Mouse (Mus musculus): ENCODE measurements around the gene Nt5c. TPM values are rescaled to one million over a fixed set of nuclear protein-coding genes. Genes with fewer than 3 reads are reported as not detected.
"Not testable (repeated sequence)": the region's sequence is repeated elsewhere in the genome, so short reads cannot be mapped to it uniquely, and the experiment has no call there.

The Nt5c gene
- total RNA-seq, 2 experiments from 2014 or later, result 62.5 to 67.8 TPM

DNA sequence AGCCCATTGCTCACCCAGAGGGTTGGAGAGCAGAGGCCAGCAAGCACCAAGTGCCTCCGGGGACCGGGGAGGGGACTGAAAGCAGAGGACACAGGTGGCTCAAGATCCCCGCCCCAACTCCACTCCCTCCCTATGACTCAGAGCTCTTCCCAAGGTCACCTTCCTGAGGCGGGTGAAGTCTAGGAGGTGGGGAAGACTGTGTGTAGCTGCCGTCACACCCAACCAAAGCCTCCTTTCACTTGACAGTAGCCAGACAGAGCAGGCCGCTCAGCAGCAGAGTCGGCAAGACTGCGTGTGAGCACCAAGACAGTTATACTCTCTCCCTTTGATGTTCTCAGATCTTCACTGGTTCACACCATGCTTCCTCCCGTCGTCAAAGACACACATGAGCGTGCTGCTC, 28.3 kb downstream of the Nt5c start:
- no peak for DNase-seq

DNA sequence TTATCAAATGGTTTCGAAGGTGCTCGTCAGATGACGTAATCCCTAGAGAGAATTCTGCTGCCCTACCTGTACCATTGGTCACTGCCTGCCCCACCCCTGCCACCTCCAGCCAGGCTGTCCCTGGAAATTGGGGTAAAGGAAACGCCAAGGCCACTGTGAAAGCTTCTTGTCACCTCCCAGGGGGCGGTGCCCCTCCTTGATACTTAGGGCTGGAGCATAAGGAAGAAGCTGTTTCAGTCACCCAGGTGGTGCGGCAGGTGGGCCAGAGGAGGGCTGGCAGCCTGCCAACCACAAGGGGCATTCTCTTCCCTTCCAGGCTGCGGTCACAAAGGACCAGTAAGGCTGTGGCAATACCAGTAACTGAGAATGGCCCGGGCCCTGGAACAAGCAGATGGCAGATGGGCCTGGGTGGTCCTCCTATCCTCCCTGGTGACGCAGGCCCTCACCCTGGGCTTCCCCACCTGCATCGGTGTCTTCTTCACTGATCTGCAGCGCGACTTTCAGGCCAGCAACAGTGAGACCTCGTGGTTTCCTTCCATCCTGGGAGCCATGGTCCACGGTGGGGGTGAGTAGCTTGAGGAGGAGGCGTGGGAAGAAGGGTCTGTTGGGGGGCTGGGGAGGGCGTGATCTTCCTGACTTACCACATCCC, 29.3 kb downstream of the Nt5c start, which contains the start of gene Slc16a5:
Gene Slc16a5, plus strand, starts transcription at position 232 of the 649 bp plus-strand sequence.
- no peak for DNase-seq

DNA sequence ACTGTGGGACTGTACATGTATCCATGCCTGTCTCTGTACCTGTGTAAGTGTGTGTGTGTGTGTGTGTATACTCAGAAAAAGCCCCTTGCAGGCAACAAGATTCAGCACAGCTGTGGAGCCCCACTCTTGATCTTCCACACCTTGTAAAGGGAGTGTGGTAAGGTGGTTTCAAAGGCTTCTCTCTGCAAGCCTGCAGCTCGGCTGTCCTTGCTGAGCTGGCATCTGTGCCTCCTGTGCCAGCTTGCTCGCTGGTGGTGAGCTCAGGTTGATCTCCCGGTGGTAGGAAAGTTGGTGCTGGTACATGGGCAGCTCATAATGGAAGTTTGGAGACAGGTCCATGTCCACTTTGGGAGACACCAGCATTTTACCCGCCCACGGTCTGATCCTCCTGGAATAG, 29.8 kb downstream of the Nt5c start:
- DNase-seq, result no peak

DNA sequence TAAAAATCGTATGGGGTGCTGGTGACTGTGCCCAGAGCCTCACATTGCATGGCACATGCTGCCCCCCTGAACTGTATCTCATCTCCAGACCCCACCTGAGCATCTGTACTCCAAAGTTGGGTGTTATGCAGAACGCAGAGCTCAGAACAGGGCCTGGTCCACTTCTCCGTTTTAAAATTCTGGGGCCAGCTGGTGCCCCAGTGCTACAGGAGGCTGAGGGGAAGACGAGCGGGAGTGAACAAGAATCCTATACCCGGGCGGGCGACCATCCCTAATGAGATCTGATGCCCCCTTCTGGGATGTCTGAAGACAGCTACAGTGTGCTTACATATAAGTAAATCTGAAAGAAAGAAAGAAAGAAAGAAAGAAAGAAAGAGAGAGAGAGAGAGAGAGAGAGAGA, 30.7 kb downstream of the Nt5c start:
- no peak for DNase-seq

DNA sequence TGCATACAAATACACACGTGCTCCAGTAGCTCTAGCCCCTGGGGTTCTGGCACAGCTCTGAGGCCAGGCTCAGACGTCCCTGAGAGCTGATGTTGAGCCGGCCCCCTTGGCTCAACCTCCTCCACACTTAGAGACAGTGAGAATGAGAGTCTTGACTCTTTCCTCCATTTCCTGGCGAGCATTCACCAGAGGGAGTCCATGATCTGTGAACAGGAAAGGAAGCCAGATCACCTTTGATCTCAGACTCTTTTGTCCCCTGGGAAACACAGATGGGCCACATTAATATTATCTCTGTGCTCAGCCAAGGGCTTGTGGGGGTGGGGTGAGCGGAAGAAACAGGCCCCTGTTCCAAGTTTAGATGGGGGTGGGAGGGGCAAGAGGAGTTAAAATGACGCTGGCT, 34.3 kb downstream of the Nt5c start:
- DNase-seq, result no peak

GRCm38 (mm10) chr11:115456182-115456581, 35.5 kb downstream of the Nt5c start:
- no peak for DNase-seq

DNA sequence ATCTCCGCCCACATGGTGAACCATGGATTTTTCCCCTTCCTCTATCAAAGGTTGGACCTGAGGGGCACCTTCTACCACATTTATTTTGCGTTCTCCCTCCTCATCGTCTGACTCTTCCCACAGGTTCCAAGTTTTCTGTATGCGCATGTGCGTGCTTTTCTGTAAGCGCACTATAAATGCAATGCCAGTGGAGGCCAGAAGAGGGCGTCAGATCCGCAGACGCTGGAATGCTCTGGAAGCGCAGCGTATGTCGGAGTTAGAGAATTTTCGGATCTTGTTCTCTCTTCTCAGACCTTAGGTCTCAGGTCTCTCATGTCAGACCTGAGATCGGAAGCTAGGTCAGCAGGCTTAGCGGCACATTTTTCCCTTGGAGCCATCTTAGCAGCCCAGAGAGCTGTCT, 36.0 kb downstream of the Nt5c start:
- no peak for DNase-seq

GRCm38 (mm10) chr11:115454822-115455221, 36.8 kb downstream of the Nt5c start:
- not testable (repeated sequence) for DNase-seq

DNA sequence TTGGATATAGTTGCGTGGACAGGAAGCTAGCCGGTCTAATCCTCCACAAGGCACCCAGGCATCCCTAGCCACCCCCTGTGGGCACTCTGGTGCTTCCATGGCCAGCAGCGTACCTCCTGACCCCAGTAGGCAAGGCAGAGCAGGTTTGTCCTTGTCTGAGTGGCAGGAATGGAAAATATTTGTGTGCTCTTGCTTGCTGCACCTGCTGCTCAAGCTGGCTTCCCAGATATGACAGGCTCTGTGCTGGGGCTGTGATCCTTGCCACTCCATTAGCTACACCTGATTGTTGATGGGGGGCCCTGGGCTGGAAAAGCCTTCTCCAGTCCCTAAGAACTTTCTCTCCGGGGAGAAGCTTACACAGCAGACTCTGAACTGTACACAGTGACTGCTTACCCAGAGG, 38.4 kb downstream of the Nt5c start:
- DNase-seq, result no peak

- no peak for DNase-seq
These were observed 39.3 kb downstream of the Nt5c start for GRCm38 (mm10) chr11:115452281-115452860.

DNA sequence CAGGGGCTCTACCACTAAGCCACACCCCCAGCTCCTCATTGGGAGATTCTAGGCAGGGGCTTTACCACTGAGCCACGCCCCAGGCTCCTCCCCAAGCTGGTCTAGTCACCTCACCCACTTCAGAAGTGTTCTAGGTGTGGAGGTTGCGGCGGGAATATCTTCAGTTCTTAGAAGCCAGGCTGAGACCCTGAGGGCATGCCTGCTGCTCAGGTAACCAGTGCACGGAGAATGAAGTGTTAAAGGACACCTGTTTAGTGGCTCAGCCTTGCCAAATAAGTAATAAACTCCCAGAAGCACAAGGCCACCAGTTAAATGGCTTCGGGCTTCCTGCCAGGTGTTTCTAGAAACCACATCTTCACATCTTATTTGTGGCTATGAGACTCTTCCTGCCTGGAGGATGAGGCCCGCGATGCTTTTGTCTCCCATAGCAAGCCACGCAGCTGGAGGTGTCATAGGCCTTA, 39.9 kb downstream of the Nt5c start:
- DNase-seq, result no peak

DNA sequence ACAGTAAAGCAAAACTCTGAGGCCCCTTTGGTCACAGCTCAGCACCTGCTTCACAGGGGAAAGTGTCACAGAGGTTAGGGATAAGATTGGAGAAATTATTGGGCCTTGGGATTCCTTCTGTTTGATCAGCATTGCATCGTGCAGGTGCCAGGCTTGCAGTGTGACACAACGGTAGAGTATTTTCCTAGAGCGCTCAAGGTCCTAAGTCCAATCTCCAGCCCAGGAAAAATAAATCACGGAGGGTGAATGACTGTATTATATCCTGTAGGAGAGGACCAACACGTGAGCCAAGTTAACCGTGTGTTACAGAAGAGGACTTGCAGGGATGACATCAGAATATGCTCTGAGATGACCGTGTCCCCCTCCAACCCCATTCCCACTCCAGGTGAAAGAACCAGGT, 41.5 kb downstream of the Nt5c start:
- DNase-seq, result no peak

DNA sequence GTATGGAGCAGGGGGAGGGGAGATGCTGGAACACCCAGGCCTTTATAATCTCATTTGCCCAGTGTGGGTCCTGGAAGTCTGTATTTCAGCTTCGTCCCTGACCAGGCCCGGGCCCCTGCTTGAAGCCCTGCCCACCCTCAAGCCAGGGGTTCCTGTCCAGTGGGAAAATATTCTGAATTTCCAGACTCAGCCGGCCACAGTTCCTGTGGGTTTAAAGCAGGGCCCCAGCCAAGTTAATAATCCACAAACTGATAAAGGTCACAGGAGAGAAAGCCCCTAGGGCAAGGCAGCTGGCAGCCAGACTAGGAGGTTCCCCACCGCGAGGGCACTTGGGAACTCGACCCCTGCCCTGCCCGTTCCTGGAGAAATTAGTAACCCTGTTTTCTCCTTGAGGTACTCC, 42.7 kb downstream of the Nt5c start:
- DNase-seq, result no peak

DNA sequence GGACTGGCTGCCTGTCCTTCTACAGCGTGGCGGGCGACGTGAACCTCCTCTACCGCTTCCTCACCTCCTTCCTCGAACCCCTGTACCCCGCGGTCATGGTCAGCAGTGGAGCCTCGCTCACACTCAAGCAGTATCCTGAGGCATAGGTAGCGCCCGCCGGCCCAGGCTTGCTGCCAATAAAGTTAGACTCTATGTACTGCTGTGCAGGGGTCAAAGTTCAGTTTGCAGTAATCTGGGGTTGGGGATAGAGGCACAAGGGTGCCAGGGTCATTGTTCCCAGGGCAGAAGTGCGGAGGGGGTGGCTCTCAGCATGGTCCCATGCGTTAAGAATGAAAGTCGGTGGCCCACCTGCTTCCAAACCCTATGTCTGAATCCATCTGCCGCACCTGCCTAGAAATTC, 43.6 kb downstream of the Nt5c start:
- DNase-seq, result no peak

DNA sequence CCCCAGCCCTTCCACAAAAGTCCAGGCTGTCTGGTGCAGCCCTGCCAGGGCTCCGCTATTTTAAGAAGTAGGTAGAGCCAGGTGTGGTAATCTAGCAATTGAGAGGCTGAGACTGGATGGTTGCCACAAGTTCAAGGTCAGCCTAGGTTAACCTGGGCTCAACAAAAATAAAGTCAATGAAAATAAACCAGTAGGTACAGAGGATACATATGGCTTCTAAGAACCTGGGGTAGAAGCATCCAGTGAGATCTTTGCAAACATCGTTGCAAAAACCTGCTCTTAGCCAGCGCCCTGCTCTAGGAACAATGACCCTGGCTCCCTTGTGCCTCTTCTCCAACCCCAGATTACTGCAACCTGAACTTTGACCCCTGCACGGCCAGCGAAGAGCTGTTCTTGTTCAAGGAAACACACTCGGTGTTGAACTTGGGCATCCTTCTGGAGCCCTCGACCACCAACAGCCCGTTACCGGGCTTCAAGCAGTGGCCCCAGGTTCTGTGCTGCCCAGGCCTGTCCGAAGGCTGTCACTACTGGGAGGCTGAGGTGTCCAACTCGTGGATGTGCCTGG, 44.3 kb downstream of the Nt5c start:
- no peak for DNase-seq

DNA sequence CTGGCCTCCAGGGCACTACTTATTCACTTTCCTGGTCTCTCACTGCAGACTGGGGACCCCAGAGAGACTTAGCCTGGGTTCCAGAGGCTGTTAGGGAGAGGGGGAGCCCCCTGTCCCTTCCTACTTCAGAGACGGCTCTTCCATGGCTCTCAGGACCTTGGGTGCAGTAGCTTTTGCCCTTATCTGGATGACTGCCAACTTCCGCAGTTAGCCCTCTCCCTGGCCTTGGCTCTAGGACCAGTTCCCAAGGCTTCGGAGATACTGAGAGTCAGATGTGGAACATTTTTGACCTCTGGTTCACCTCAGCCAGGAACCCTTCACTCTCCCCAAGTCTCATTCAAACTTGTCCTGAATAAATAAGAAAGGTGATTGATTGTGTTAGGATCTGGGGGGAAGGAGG, 44.8 kb downstream of the Nt5c start:
- no peak for DNase-seq

DNA sequence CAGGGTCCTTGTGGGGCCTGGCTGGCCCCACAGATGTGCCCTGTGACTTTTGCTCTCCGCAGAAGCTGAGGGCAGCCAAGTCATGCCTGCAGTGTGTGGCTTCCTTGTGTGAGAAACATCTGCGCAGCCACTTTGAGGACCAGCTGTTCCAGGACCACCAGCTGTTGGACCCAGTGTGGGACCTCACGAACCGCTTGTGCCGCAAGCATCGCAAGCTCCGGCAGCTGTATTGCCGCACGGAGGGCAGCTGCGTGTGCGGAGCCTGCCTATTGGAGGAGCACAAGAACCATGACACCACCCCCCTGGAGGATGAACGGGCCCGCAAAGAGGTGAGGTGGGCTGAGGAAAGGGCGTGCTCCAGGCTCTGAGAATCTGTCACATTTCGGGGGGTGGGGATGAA, 50.2 kb downstream of the Nt5c start:
- no peak for DNase-seq

Small RNA genes lying within 50 kb of the gene (microRNA-seq; reads per million reads assigned to microRNA genes)
- 0 reads per million in 2 experiments for gene Mir3968

Other genes with a start within 250 kb of the Nt5c start
- gene Grin2c, start 224.6 kb downstream of the Nt5c start, total RNA-seq (2021), result 10 to 100 TPM; 43.5 to 50.9 TPM
- 10 to 100 TPM; 20.9 to 24.2 TPM for gene Fdxr, start 214.8 kb downstream of the Nt5c start, total RNA-seq (2021)
- 10 to 100 TPM; 12.9 to 13.7 TPM for gene Fads6, start 194.2 kb downstream of the Nt5c start, total RNA-seq (2021)
- gene Otop2, start 184.7 kb downstream of the Nt5c start, total RNA-seq (2021), result under 1 TPM in 1 of 2 experiments, not detected in 1; 0.52 TPM
- under 1 TPM; 0.30 to 0.35 TPM for gene Ush1g, start 169.8 kb downstream of the Nt5c start, total RNA-seq (2021)
- gene Otop3, start 157.1 kb downstream of the Nt5c start, total RNA-seq (2021), result under 1 TPM in 1 of 2 experiments, not detected in 1; 0.22 TPM
- 100 to 1,000 TPM; 106 to 109 TPM for gene Hid1, start 124.1 kb downstream of the Nt5c start, total RNA-seq (2021)
- 10 to 100 TPM; 25.3 to 25.7 TPM for gene Cdr2l, start 109.9 kb downstream of the Nt5c start, total RNA-seq (2021)
- gene Mrpl58, start 88.1 kb downstream of the Nt5c start, total RNA-seq (2021), result 100 to 1,000 TPM in 1 of 2 experiments, 10 to 100 TPM in 1; 98.1 to 105 TPM
- 100 to 1,000 TPM; 478 to 524 TPM for gene Atp5h, start 71.9 kb downstream of the Nt5c start, total RNA-seq (2021)
- 10 to 100 TPM; 69.2 to 77.4 TPM for gene Kctd2, start 71.7 kb downstream of the Nt5c start, total RNA-seq (2021)
- gene Trim80, start 51.3 kb downstream of the Nt5c start, total RNA-seq (2021), result not detected
- not detected for gene Slc16a5, start 29.4 kb downstream of the Nt5c start, total RNA-seq (2021)
- 10 to 100 TPM; 10.9 to 11.2 TPM for gene Armc7, start 16.2 kb downstream of the Nt5c start, total RNA-seq (2021)
- gene Jpt1, start 22.5 kb upstream of the Nt5c start, total RNA-seq (2021), result 100 to 1,000 TPM; 138 to 161 TPM
- 100 to 1,000 TPM; 324 to 344 TPM for gene Sumo2, start 44.4 kb upstream of the Nt5c start, total RNA-seq (2021)
- 10 to 100 TPM; 49.8 to 60.7 TPM for gene Nup85, start 72.6 kb upstream of the Nt5c start, total RNA-seq (2021)
- 10 to 100 TPM; 48.8 to 61.3 TPM for gene Mrps7, start 112.1 kb upstream of the Nt5c start, total RNA-seq (2021)
- gene Gga3, start 112.2 kb upstream of the Nt5c start, total RNA-seq (2021), result 10 to 100 TPM; 68.7 to 80.7 TPM
- gene Mif4gd, start 121.1 kb upstream of the Nt5c start, total RNA-seq (2021), result 10 to 100 TPM; 21.0 to 21.2 TPM
- gene Slc25a19, start 136.4 kb upstream of the Nt5c start, total RNA-seq (2021), result 10 to 100 TPM; 64.0 to 66.0 TPM
- gene Grb2, start 216.7 kb upstream of the Nt5c start, total RNA-seq (2021), result 100 to 1,000 TPM; 181 to 192 TPM